Mouse (Mus musculus): ENCODE data around the gene Gm10031. TPM values are rescaled to one million over a fixed set of nuclear protein-coding genes. Genes with fewer than 3 reads are reported as not detected.
"Not testable (repeated sequence)": the region's sequence is repeated elsewhere in the genome, so short reads cannot be mapped to it uniquely, and the experiment has no call there.

Gene Gm10031
- 0.63 and 0.68 TPM in 2 replicates for polyA plus RNA-seq (2015; fragmentation: Nextera tagmentation; extraction: Ambion mirVana)

- H3K9me3 ChIP-seq; H3K4me2 ChIP-seq; H3K4me3 ChIP-seq; H3K9ac ChIP-seq; H3K27me3 ChIP-seq; H3K4me1 ChIP-seq (replicated peaks); H3K36me3 ChIP-seq; H3K27ac ChIP-seq (replicated peaks); ATAC-seq (ENCODE audit: low read depth): not testable (repeated sequence)
- WGBS = 95% methylated on average over 21 of the region's 22 CpGs
These were observed at the start of gene Gm10031 for GRCm38 (mm10) chr1:156523842-156524241. TSS of gene Gm10031 (plus strand) at chr1:156524012.

DNA sequence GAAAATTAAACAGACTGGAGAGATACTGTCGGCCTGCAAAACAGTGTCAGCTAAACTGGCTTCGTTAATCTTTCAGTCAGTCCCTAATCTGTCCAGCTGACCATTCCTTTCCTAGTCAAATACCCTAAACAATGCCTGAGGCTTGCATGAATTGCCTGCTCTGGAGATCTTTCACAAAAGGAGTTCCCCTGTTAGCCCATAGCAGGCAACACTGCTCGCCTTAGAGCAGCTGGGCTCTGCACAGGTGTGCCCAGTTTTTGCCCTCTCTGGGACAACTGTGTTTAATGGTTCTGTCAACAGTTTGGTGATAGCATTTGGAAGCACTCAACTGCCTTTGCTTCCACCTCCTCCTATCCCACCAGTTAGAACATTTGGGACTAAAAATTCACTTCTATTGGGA lies 49.0 kb upstream of the Gm10031 start:
- no peaks in the 10 kb centered on the region for H3K9me3 ChIP-seq
- H3K4me1 ChIP-seq (replicated peaks) = peaks cover 10% of the 10 kb centered on the region
- WGBS = 38% methylated on average over 3 of the region's 3 CpGs
- no peaks in the 10 kb centered on the region; the same call in 1 of the 2 replicates for H3K36me3 ChIP-seq
- H3K4me3 ChIP-seq = no peak overlapping the region
- H3K27ac ChIP-seq (replicated peaks) = no peak overlapping the region
- H3K9ac ChIP-seq = no peak overlapping the region
- no peak overlapping the region for H3K4me2 ChIP-seq
- no peaks in the 10 kb centered on the region for H3K27me3 ChIP-seq
- ATAC-seq (ENCODE audit: low read depth) = no peak

- Histone ChIP-seq H3K27me3 (no peaks in the 10 kb centered on the region), H3K9ac (no peak overlapping the region), H3K36me3 (no peaks in the 10 kb centered on the region), H3K4me1 (replicated peaks) (peaks cover 10% of the 10 kb centered on the region), H3K4me2 (no peak overlapping the region), H3K27ac (replicated peaks) (no peak overlapping the region), H3K9me3 (no peaks in the 10 kb centered on the region), H3K4me3 (no peak overlapping the region)
- WGBS = 27% methylated on average over 2 of the region's 2 CpGs
- no peak for ATAC-seq (ENCODE audit: low read depth)
These were observed 47.8 kb upstream of the Gm10031 start for GRCm38 (mm10) chr1:156476016-156476415.

- Histone ChIP-seq H3K4me2 (no peak overlapping the region), H3K4me1 (replicated peaks) (peaks cover 10% of the 10 kb centered on the region), H3K9ac (no peak overlapping the region), H3K4me3 (no peak overlapping the region), H3K36me3 (no peaks in the 10 kb centered on the region), H3K27me3 (no peaks in the 10 kb centered on the region), H3K27ac (replicated peaks) (no peak overlapping the region), H3K9me3 (no peaks in the 10 kb centered on the region)
- WGBS = 45% methylated on average over 7 of the region's 7 CpGs
- no peak for ATAC-seq (ENCODE audit: low read depth)
These were observed 47.3 kb upstream of the Gm10031 start for GRCm38 (mm10) chr1:156476535-156476934.

- H3K9me3 ChIP-seq = no peaks in the 10 kb centered on the region
- no peak overlapping the region for H3K4me2 ChIP-seq
- no peak overlapping the region for H3K9ac ChIP-seq
- H3K36me3 ChIP-seq = no peaks in the 10 kb centered on the region
- ATAC-seq (ENCODE audit: low read depth) = no peak
- H3K4me1 ChIP-seq (replicated peaks) = no peaks in the 10 kb centered on the region
- H3K27ac ChIP-seq (replicated peaks) = no peak overlapping the region
- H3K27me3 ChIP-seq = no peaks in the 10 kb centered on the region
- H3K4me3 ChIP-seq = no peak overlapping the region
- WGBS = 93% methylated on average over 3 of the region's 3 CpGs
These were observed 42.0 kb upstream of the Gm10031 start for GRCm38 (mm10) chr1:156481826-156482225.

DNA sequence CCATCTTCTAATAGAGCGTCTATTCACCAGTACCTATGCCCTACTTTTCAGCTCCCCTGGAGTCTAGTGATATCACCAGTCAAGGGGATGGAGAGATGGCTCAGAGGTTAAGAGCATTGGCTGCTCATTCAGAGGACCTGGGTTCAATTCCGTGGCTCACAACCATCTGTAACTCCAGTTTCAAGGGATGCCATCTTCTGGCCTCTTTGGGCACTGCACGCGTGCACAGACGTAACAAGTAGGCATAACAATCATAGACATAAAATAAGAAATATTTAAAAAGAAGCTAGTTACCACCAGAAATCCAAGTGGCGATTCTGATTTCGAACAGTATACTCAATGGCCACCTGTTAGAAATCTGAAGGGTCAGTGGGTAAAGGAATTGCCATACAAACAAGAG lies 36.3 kb upstream of the Gm10031 start:
- H3K4me2 ChIP-seq = no peak overlapping the region
- H3K4me1 ChIP-seq (replicated peaks) = no peaks in the 10 kb centered on the region
- no peak overlapping the region for H3K4me3 ChIP-seq
- H3K27me3 ChIP-seq = no peaks in the 10 kb centered on the region
- no peak for ATAC-seq (ENCODE audit: low read depth)
- no peaks in the 10 kb centered on the region for H3K9me3 ChIP-seq
- WGBS = 93% methylated on average over 7 of the region's 7 CpGs
- no peak overlapping the region for H3K9ac ChIP-seq
- no peaks in the 10 kb centered on the region for H3K36me3 ChIP-seq
- no peak overlapping the region for H3K27ac ChIP-seq (replicated peaks)

DNA sequence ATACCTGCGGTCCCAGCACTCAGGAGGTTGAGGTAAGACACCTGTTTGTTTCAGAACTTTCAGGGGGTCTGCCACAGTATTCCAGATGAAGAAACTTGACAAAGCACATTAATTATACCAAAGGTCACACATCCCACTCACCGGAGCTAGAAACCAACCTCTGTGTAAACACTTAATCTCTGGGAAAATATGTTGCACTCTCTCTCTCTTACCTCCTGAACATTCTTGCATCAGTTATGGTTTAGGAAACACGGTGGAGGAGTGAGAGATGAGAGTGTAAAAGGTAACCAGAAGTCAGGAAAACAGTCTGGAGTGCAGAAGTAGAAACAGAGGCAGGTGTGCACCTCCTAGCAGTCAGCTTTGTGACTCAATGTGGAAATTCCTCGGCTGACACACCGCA lies 35.8 kb upstream of the Gm10031 start:
- 85% methylated on average over 5 of the region's 5 CpGs for WGBS
- H3K9me3 ChIP-seq = no peaks in the 10 kb centered on the region

DNA sequence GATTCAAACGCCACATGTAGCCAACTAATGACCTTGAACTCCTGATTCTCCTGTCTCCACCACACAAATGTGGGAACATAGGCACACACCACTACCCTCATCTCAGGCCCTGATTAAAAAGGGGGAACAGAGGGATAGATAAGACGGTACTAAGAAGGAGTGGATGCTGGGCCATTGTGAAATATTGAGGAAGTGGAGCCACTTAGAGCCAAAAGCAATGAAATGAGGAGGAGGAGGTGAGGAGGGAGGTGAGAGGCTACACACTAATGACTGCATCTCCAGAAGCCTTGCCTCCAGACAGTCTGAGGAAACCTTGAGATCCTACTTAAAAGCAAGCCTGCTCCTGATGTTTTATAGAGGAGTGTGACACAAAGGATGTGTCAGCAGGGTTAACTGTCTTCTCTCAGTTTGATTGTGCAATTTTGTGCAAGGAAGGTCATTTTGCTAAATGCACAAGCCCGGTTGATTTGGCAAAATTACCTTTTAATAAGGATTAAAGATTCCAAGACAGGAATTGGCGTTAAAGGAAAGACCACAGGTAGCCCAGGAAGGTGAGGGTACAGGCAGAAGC lies 32.5 kb upstream of the Gm10031 start:
- WGBS = 88% methylated on average over 4 of the region's 4 CpGs
- no peaks in the 10 kb centered on the region for H3K9me3 ChIP-seq
- H3K9ac ChIP-seq = no peak overlapping the region
- no peak overlapping the region for H3K27ac ChIP-seq (replicated peaks)
- H3K4me3 ChIP-seq = no peak overlapping the region
- no peaks in the 10 kb centered on the region for H3K27me3 ChIP-seq
- ATAC-seq (ENCODE audit: low read depth) = no peak
- H3K4me1 ChIP-seq (replicated peaks) = no peaks in the 10 kb centered on the region
- H3K4me2 ChIP-seq = no peak overlapping the region
- no peaks in the 10 kb centered on the region for H3K36me3 ChIP-seq

More for the DNA sequence above, 35.8 kb upstream of the Gm10031 start:
- no peaks in the 10 kb centered on the region for H3K27me3 ChIP-seq
- H3K36me3 ChIP-seq = no peaks in the 10 kb centered on the region
- no peak for ATAC-seq (ENCODE audit: low read depth)
- no peak overlapping the region for H3K4me2 ChIP-seq
- no peaks in the 10 kb centered on the region for H3K4me1 ChIP-seq (replicated peaks)
- no peak overlapping the region for H3K27ac ChIP-seq (replicated peaks)
- no peak overlapping the region for H3K4me3 ChIP-seq
- no peak overlapping the region for H3K9ac ChIP-seq

DNA sequence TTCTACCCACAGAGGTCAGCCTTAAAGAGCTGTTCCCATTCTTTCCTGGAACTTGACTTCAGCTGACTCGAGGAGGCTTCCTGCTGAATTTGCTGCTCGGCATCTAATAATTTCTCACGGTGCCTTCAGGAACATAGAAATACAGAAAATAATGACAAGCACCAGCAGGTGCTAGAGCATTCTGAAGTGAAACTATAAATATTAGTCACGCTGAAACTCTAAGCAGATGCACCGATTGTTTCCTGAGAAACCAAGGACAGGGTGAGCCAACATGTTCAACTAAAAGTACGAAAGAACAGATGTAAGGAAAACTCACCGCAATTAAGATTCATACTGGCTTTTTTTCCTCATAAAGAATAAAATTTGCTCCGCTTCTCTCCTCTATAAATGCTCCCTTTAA lies 28.8 kb upstream of the Gm10031 start:
- WGBS = 44% methylated on average over 8 of the region's 8 CpGs
- ATAC-seq (ENCODE audit: low read depth) = no peak
- Histone ChIP-seq H3K9ac (no peak overlapping the region), H3K27me3 (no peaks in the 10 kb centered on the region), H3K4me1 (replicated peaks) (no peaks in the 10 kb centered on the region), H3K4me2 (no peak overlapping the region), H3K9me3 (no peaks in the 10 kb centered on the region), H3K36me3 (no peaks in the 10 kb centered on the region), H3K4me3 (no peak overlapping the region), H3K27ac (replicated peaks) (no peak overlapping the region)

- Histone ChIP-seq H3K4me1 (replicated peaks) (no peaks in the 10 kb centered on the region), H3K27me3 (no peaks in the 10 kb centered on the region), H3K4me2 (no peak overlapping the region), H3K9me3 (no peaks in the 10 kb centered on the region), H3K27ac (replicated peaks) (no peak overlapping the region), H3K4me3 (no peak overlapping the region), H3K36me3 (no peaks in the 10 kb centered on the region), H3K9ac (no peak overlapping the region)
- WGBS = 93% methylated on average over 5 of the region's 5 CpGs
- ATAC-seq (ENCODE audit: low read depth) = no peak
These were observed 26.9 kb upstream of the Gm10031 start for GRCm38 (mm10) chr1:156496910-156497309.

DNA sequence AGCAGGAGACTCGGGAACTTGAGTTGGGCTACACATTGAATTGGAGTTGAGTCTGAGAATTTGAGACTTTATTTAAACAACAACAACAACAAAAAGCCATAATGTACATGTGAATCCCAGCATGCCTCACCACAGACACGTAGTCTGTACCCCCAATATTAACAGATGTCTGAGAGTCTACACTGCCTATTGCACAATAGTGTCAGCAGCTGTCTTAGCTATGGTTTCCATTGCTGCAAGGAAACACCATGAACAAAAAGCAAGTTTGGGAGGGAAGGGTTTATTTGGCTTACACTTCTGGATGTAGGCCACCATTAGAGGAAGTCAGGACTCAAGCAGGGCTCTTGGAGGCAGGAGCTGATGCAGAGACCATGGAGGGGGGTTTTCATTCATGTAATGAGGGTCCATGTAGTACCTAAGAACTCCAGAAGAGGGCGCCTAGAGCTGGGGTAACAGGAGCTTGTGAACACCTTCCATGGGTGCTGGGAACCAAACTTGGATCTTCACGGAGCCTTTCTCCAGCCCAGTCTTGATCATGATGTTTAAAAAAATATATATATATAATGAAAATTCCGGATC lies 18.8 kb upstream of the Gm10031 start:
- Histone ChIP-seq H3K27ac (replicated peaks) (no peak overlapping the region), H3K4me2 (no peak overlapping the region), H3K9ac (no peak overlapping the region), H3K4me1 (replicated peaks) (no peaks in the 10 kb centered on the region), H3K9me3 (no peaks in the 10 kb centered on the region), H3K36me3 (no peaks in the 10 kb centered on the region), H3K4me3 (no peak overlapping the region), H3K27me3 (no peaks in the 10 kb centered on the region)
- ATAC-seq (ENCODE audit: low read depth) = no peak
- WGBS = 79% methylated on average over 5 of the region's 5 CpGs

GRCm38 (mm10) chr1:156505901-156506300 lies 17.9 kb upstream of the Gm10031 start:
- Histone ChIP-seq H3K27me3 (no peaks in the 10 kb centered on the region), H3K4me3 (no peak overlapping the region), H3K9me3 (no peaks in the 10 kb centered on the region), H3K27ac (replicated peaks) (no peak overlapping the region), H3K36me3 (no peaks in the 10 kb centered on the region), H3K4me1 (replicated peaks) (no peaks in the 10 kb centered on the region), H3K4me2 (no peak overlapping the region), H3K9ac (no peak overlapping the region)
- no peak for ATAC-seq (ENCODE audit: low read depth)
- WGBS = 80% methylated on average over 2 of the region's 2 CpGs

GRCm38 (mm10) chr1:156507753-156508152 lies 16.1 kb upstream of the Gm10031 start:
- Histone ChIP-seq H3K9ac (no peak overlapping the region), H3K4me1 (replicated peaks) (no peaks in the 10 kb centered on the region), H3K4me3 (no peak overlapping the region), H3K27me3 (no peaks in the 10 kb centered on the region), H3K9me3 (no peaks in the 10 kb centered on the region), H3K4me2 (no peak overlapping the region), H3K27ac (replicated peaks) (no peak overlapping the region), H3K36me3 (no peaks in the 10 kb centered on the region)
- no peak for ATAC-seq (ENCODE audit: low read depth)
- 89% methylated on average over 3 of the region's 3 CpGs for WGBS

Measured in neural tube, embryonic 13.5 days (tissue).